Mouse (Mus musculus) hindbrain, embryonic 10.5 days (tissue): ENCODE data around the gene Fuom. TPM values are rescaled to one million over a fixed set of nuclear protein-coding genes. Genes with fewer than 3 reads are reported as not detected.
"Not testable (repeated sequence)": the region's sequence is repeated elsewhere in the genome, so short reads cannot be mapped to it uniquely, and the experiment has no call there.

ENCODE experiments used
- DNase-seq: peaks from one replicate; pipeline ENCODE4 v3.0.0-alpha.2; 2017; ENCODE audit warnings: low spot score
- H3K27ac ChIP-seq: fragments of 300-500 bp; sonication (generic); 2 replicates; pipeline ENCODE4 v1.5.1; 2016; ENCODE audit warnings: mild to moderate bottlenecking, moderate library complexity
- H3K27me3 ChIP-seq: fragments of 300-500 bp; sonication (generic); 2 replicates; pipeline ENCODE4 v1.6.1; 2016; ENCODE audit warnings: mild to moderate bottlenecking; ENCODE audit not compliant: poor library complexity, insufficient read depth, severe bottlenecking
- H3K36me3 ChIP-seq: fragments of 300-500 bp; sonication (generic); 2 replicates; pipeline ENCODE4 v1.6.1; 2016; ENCODE audit warnings: mild to moderate bottlenecking, moderate library complexity
- H3K4me1 ChIP-seq: fragments of 300-500 bp; sonication (generic); replicated peaks from 2 replicates; pipeline ENCODE4 v1.6.1; 2016; ENCODE audit warnings: mild to moderate bottlenecking
- H3K4me3 ChIP-seq: fragments of 300-500 bp; sonication (generic); 2 replicates; pipeline ENCODE4 v1.5.1; 2016; ENCODE audit warnings: mild to moderate bottlenecking, moderate library complexity
- H3K9me3 ChIP-seq: fragments of 300-500 bp; sonication (generic); 2 replicates; pipeline ENCODE4 v1.6.1; 2016; ENCODE audit warnings: mild to moderate bottlenecking, moderate library complexity
- WGBS: fragments of 180-500 bp; shearing (Covaris S2); methylation state at CpG from one replicate; pipeline ENCODE4 v1.1.7; 2016; 5-methylcytosine and 5-hydroxymethylcytosine counted together
- polyA plus RNA-seq: library from polyadenylated mRNA; unstranded; fragments of >200 nt; fragmentation: Nextera tagmentation; extraction: Ambion mirVana; gene quantifications from 2 replicates; pipeline ENCODE4 v1.2.1, GENCODE M21; 2016

The Fuom gene
- 13.6 and 17.9 TPM in 2 replicates for polyA plus RNA-seq

GRCm38 (mm10) chr7:140101993-140102860, at the start of gene Fuom:
Gene Fuom, minus strand, starts transcription at chr7:140102441.
- Histone ChIP-seq H3K4me1 (peaks cover 18% of the 10 kb centered on the region), H3K36me3 (peaks cover 21% of the 10 kb centered on the region), H3K9me3 (no peaks in the 10 kb centered on the region), H3K4me3 (peak within 1 kb of the TSS; percentile 55), H3K27ac (peak within 1 kb of the TSS; percentile 73), H3K27me3 (peaks cover 18% of the 10 kb centered on the region)
- peak; percentile 78 for DNase-seq
- WGBS, result 2% methylated on average over 30 of the region's 30 CpGs

- Histone ChIP-seq H3K4me1 (no peaks in the 10 kb centered on the region), H3K27me3 (no peaks in the 10 kb centered on the region; the same call in 1 of the 2 replicates), H3K9me3 (no peaks in the 10 kb centered on the region), H3K4me3 (no peak overlapping the region), H3K27ac (no peak overlapping the region), H3K36me3 (peaks cover 11% of the 10 kb centered on the region; the same call in 1 of the 2 replicates)
- no peak for DNase-seq
- 80% methylated on average over 4 of the region's 4 CpGs for WGBS
These were observed 42.3 kb upstream of the Fuom start for GRCm38 (mm10) chr7:140144550-140144949.

GRCm38 (mm10) chr7:140141350-140141749, 39.1 kb upstream of the Fuom start:
- Histone ChIP-seq H3K4me3 (no peak overlapping the region), H3K27ac (no peak overlapping the region), H3K9me3 (no peaks in the 10 kb centered on the region), H3K27me3 (no peaks in the 10 kb centered on the region; the same call in 1 of the 2 replicates), H3K4me1 (peaks cover 16% of the 10 kb centered on the region), H3K36me3 (peaks cover 3% of the 10 kb centered on the region; the same call in 1 of the 2 replicates)
- peak; percentile 52 for DNase-seq
- 9% methylated on average over 14 of the region's 14 CpGs for WGBS

DNA sequence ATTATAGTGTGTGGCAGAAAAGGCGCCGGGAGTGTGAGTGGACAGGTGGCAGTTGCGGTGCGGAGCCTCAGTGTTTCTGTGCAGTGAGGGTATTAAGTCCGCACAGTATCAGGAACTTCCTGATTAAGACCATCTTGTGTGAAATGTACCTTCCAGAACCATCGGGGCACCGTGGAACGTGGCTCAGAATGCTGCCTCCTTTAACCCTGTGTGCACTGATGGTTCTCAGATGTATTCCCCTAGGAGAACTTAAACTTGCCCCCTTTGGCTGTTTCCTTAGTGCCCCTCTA, 35.7 kb upstream of the Fuom start:
- Histone ChIP-seq H3K4me3 (peak overlapping the region; percentile 91), H3K27me3 (no peaks in the 10 kb centered on the region; the same call in 1 of the 2 replicates), H3K9me3 (no peaks in the 10 kb centered on the region), H3K27ac (peak overlapping the region; percentile 95), H3K36me3 (no peaks in the 10 kb centered on the region), H3K4me1 (peaks cover 16% of the 10 kb centered on the region)
- DNase-seq, result no peak
- 3% methylated on average over 8 of the region's 8 CpGs for WGBS

DNA sequence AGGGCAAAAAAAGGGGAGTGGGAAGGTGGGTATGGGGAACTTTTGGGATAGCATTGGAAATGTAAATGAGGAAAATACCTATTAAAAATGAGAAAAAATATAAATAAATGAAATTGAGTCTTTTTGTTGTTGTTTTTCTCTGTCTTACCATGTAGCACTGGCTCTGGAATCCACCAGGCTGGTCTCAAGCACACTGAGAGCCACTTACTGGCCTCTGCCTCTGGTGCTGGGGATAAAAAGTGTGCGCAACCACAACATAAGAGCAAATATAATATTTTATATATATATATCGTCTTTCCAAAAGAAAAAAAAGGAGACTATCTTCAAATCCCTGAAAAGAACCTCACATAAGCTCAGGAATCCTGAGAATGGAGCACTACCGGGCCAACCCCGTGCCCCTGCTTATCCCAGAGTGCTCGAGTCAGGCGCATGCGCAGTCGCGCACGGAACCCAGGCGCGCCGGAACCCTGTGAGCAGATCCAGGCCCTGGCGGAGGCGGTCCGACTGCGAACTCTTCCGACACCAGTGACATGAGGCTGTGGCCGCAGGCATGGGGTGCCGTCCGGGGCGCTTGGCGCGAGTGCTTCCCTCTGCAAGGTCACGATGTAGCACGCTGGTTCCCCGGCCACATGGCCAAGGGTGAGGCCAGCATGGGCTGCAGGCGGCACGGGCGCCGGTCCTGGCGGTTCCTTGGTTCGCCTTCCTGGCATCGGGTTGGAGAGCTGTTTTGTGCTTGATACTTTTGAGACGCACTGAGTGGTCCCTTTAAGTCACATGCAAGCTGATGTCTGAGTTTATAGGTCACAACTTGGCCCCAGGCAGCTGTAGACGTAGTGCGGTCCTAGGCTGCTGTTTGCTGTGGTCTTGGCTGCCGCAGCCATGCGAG, 35.1 kb upstream of the Fuom start, which contains the start of gene Mtg1:
Gene Mtg1 (plus strand): TSS at position 430 of the 886 bp plus-strand sequence.
- no peaks in the 10 kb centered on the region for H3K36me3 ChIP-seq
- H3K4me3 ChIP-seq, result peak within 1 kb of the TSS; percentile 91
- no peaks in the 10 kb centered on the region; the same call in 1 of the 2 replicates for H3K27me3 ChIP-seq
- peaks cover 16% of the 10 kb centered on the region for H3K4me1 ChIP-seq
- no peaks in the 10 kb centered on the region for H3K9me3 ChIP-seq
- WGBS, result 2% methylated on average over 39 of the region's 39 CpGs
- peak within 1 kb of the TSS; percentile 95 for H3K27ac ChIP-seq
- peak; percentile 96 for DNase-seq

DNA sequence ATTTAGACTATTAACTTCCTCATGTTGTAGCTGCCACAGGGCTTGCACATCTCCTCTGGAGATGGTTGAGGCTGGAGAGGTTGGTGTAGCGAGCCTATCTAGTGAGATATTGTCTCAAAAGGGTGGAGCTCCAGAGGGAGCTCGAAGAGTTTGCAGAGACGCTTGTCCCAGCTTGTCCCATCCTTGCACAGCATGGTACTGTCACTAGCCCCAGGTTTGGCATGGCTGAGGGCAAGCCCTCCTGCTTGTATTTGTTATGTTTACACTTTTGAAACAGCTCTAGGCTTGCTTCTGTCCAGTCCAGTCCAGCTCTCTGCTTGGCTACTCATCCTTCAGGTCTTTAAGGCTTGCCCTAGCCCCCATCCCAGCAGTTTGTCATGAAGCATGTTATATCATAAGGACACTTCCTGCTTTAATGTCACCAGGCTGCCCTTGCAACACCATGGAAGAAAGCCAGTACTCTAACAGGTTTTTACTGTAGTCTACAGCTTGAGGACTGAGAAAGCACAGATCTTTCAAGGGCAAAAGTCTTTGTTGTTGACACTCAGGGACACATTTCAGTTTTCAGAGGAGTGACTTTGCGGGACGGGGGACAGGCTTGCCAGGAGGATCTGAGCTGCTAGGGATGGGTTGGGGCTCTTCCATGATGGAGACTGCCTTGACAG, 33.0 kb upstream of the Fuom start:
- Histone ChIP-seq H3K36me3 (peaks cover 11% of the 10 kb centered on the region), H3K4me3 (no peak overlapping the region), H3K9me3 (no peaks in the 10 kb centered on the region), H3K27ac (no peak overlapping the region), H3K27me3 (no peaks in the 10 kb centered on the region; the same call in 1 of the 2 replicates), H3K4me1 (peaks cover 16% of the 10 kb centered on the region)
- no peak for DNase-seq
- 92% methylated on average over 5 of the region's 5 CpGs for WGBS

DNA sequence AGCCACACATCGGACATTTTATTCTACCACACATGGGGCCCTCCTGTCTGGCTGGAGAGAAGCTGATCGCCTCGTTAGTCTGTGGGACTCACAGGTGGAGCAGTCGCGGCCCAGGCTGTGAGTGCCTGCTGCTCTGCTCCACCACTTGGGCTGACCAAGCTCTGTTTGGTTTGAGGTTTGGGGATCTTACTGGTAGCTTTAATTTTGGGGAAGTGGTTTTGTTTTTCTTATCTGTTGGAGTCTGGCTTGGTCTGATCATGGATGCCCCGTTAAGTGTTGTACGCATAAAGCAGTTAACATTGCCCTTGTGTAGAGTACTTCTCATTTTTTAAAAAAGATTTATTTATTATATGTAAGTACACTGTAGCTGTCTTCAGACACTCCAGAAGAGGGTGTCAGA, 31.8 kb upstream of the Fuom start:
- 94% methylated on average over 7 of the region's 7 CpGs for WGBS
- H3K4me3 ChIP-seq, H3K27me3 ChIP-seq, H3K9me3 ChIP-seq, DNase-seq, H3K27ac ChIP-seq: not testable (repeated sequence)
- Histone ChIP-seq H3K36me3 (peaks cover 23% of the 10 kb centered on the region), H3K4me1 (peaks cover 16% of the 10 kb centered on the region)

DNA sequence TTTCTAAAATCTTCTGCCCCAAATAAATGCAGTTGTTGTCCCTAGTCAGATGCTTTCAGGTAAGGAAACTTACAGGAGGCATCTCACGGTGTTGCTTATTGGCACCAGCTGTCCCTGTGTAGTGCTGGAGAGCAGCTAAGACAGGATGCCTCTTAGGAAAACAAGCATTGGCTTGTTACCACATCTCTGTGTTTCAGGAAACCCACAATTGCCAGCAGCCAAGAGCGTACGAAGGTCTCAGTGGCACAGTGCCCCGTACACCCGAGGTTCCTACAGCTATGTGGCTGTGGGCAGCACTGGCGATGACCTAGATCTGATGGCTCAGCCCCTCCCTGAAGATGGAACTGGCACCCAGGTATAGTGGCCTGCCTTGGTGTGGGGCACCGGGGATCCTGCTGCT, 29.9 kb upstream of the Fuom start:
- not testable (repeated sequence) for H3K4me1 ChIP-seq, H3K4me3 ChIP-seq, DNase-seq, H3K9me3 ChIP-seq, H3K27ac ChIP-seq, H3K27me3 ChIP-seq
- peaks cover 24% of the 10 kb centered on the region for H3K36me3 ChIP-seq
- WGBS, result 96% methylated on average over 7 of the region's 7 CpGs

DNA sequence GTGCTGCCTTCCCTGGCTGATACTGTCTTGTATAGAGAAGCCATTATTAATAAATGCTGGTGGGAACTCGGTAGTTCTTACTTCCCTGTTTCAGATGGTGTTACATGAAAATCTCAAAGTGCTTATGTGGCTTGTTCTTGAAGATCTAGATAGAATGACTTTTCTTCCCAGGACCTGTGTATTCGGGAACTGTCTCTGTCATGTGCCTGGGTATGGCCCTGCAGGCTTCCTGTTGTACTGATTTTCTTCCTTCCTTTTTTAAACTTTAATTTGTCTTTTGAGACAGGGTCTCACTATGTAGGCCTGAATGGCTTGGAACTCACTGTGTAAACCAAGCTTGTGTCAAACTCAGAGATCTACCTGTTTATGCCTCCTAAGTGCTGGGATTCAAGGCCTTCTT, 25.7 kb upstream of the Fuom start:
- H3K4me1 ChIP-seq, result peaks cover 22% of the 10 kb centered on the region
- no peaks in the 10 kb centered on the region for H3K9me3 ChIP-seq
- 90% methylated on average over 2 of the region's 2 CpGs for WGBS
- H3K36me3 ChIP-seq, result peaks cover 24% of the 10 kb centered on the region
- no peak overlapping the region for H3K4me3 ChIP-seq
- no peak overlapping the region for H3K27ac ChIP-seq
- H3K27me3 ChIP-seq, result no peaks in the 10 kb centered on the region
- DNase-seq, result no peak

DNA sequence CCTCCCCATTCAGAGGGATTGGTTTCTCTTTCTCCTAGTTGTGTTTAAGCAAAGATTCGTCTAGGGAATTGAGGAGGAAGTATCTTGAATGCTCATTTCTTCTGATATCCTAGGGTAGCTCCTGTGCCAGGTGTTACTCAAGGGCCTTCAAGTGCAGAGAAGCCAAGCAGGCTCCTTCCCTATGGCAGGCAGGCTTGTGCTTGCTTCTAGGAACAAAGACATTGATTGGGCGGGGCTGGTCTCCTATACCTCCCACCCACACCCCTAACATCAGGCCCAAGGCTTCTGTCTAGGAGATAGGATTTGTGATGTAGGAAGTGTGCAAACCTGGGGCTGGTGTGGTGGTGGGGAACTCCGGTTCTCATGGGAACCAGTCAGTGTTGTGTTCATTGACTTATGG, 24.7 kb upstream of the Fuom start:
- WGBS, result 83% methylated on average over 3 of the region's 3 CpGs
- Histone ChIP-seq H3K36me3 (peaks cover 24% of the 10 kb centered on the region), H3K9me3 (no peaks in the 10 kb centered on the region), H3K4me1 (peaks cover 22% of the 10 kb centered on the region), H3K27me3 (no peaks in the 10 kb centered on the region), H3K4me3 (no peak overlapping the region), H3K27ac (no peak overlapping the region)
- DNase-seq, result no peak

GRCm38 (mm10) chr7:140126022-140126350, 23.7 kb upstream of the Fuom start:
- DNase-seq, result no peak
- Histone ChIP-seq H3K36me3 (peaks cover 20% of the 10 kb centered on the region), H3K4me1 (peaks cover 22% of the 10 kb centered on the region), H3K27me3 (no peaks in the 10 kb centered on the region), H3K4me3 (peak overlapping the region; percentile 82), H3K27ac (peak overlapping the region; percentile 91), H3K9me3 (no peaks in the 10 kb centered on the region)
- 8% methylated on average over 5 of the region's 5 CpGs for WGBS

GRCm38 (mm10) chr7:140125278-140126021, 23.2 kb upstream of the Fuom start:
- peak overlapping the region; percentile 91 for H3K27ac ChIP-seq
- H3K4me3 ChIP-seq, result peak overlapping the region; percentile 82
- peak; percentile 95 for DNase-seq
- peaks cover 15% of the 10 kb centered on the region for H3K36me3 ChIP-seq
- H3K27me3 ChIP-seq, result no peaks in the 10 kb centered on the region
- WGBS, result 1% methylated on average over 40 of the region's 40 CpGs
- no peaks in the 10 kb centered on the region for H3K9me3 ChIP-seq
- peaks cover 22% of the 10 kb centered on the region for H3K4me1 ChIP-seq
